Mouse (Mus musculus): ENCODE results near the gene Trim46.

DNA sequence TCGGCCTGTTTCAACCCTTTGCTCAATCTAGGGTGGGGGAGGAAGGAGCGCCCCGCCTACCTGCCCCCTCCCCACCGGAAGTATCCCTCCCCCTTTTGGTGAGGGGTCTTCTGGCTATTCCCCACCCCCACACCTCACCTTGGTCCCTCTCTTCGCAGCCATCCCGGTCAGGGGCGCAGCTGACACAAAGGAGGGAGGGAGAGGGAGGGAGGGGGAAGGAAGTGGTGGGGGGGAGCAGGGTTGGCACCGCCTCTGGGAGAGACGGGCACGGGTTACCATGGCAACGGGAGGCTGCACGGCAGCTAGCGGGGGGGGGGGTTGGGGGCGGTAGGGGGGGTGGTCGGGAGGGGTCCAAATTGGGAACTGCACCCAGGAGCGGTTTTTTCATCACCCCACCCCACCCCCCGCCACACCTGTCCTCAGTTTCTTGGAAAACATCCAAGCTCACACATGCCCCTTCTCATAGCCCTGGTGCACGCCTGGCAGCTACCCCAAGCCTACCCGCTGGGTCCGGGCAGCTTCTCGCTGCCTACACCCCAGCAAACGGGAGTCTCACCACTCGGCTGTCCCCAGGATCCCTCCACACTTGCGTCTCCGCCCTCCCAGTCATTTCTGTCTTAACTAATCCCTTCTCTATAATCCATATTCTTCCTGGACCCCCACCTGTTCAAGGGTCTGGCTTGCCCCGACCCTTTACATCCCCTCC is 974 bp downstream of the Trim46 start:
- TF ChIP-seq HCFC1 (IDR thresholded peaks at IDR 0.05; ENCODE audit: borderline replicate concordance, insufficient read depth, low read length) (no peak), ZC3H11A (IDR thresholded peaks at IDR 0.05; ENCODE audit: borderline replicate concordance, low read depth, low read length) (no peak), MAFK (IDR thresholded peaks at IDR 0.05; ENCODE audit: insufficient read depth, low read depth, low read length) (no peak), CHD2 (IDR thresholded peaks at IDR 0.05; ENCODE audit: low read depth, low read length) (no peak)

Measured in ES-E14 (cell line).